Mouse (Mus musculus): ENCODE data around the gene Polr2l. TPM values are rescaled to one million over a fixed set of nuclear protein-coding genes. Genes with fewer than 3 reads are reported as not detected.
A peak's percentile ranks its signal among the peaks of the same experiment; 100 is the strongest.

Gene Polr2l
- total RNA-seq, 2 experiments from 2014 or later, result 9.5 to 10.0 TPM

DNA sequence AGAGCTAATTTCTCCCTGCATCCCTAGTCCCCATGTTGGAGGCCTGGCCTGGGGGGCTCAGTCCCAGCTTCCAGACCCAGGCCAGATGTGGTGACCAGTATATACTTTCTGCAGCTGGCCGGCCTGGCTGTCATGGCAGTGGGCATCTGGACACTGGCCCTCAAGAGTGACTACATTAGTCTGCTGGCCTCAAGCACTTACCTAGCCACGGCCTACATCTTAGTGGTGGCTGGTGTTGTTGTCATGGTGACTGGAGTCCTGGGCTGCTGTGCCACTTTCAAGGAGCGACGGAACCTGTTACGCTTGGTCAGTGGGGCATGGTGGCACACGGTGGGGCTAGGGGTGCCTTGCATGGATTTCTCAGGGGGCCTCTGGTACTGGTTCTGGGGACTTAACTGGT is 5.6 kb downstream of the Polr2l start:
- no peak for ATAC-seq (replicated peaks; ENCODE audit: low FRiP score, poor library complexity, severe bottlenecking)

- ATAC-seq (replicated peaks; ENCODE audit: low FRiP score, poor library complexity, severe bottlenecking), result peak; percentile 43
Observed at GRCm38 (mm10) chr7:141468522-141469211, 6.3 kb downstream of the Polr2l start.

GRCm38 (mm10) chr7:141468164-141468521 is 6.8 kb downstream of the Polr2l start:
- peak; percentile 10; the same call in 1 of the 2 replicates for ATAC-seq (replicated peaks; ENCODE audit: low FRiP score, poor library complexity, severe bottlenecking)

GRCm38 (mm10) chr7:141467230-141468030 is 7.5 kb downstream of the Polr2l start, which contains the start of gene Cd151:
TSS of gene Cd151 (plus strand) at chr7:141467392.
- peak; percentile 71 for ATAC-seq (replicated peaks; ENCODE audit: low FRiP score, poor library complexity, severe bottlenecking)

GRCm38 (mm10) chr7:141466607-141467148 is 8.3 kb downstream of the Polr2l start:
- peak; percentile 7 for ATAC-seq (replicated peaks; ENCODE audit: low FRiP score, poor library complexity, severe bottlenecking)

DNA sequence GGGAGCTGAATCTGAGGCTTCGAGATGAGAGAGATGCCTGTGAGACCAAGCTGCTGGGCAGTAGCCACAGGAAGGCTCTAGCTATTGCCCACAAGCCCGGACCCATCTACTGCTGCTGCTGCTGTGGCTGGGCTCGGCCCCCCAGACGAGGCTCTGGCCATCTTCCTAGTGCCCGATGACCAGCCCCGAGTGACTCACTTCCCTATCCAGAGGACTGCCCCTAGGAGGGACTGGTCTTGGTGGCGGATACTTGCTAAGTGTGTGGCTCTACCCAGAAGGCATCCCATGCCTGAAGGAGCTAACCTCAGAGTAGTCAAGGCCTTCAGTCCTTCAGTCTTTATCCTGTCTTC is 8.9 kb downstream of the Polr2l start:
- ATAC-seq (replicated peaks; ENCODE audit: low FRiP score, poor library complexity, severe bottlenecking), result no peak

- ATAC-seq (replicated peaks; ENCODE audit: low FRiP score, poor library complexity, severe bottlenecking), result no peak
Observed at GRCm38 (mm10) chr7:141465388-141466044, 9.4 kb downstream of the Polr2l start.

GRCm38 (mm10) chr7:141464603-141465201 is 10.2 kb downstream of the Polr2l start:
- no peak for ATAC-seq (replicated peaks; ENCODE audit: low FRiP score, poor library complexity, severe bottlenecking)

- no peak for ATAC-seq (replicated peaks; ENCODE audit: low FRiP score, poor library complexity, severe bottlenecking)
Observed at GRCm38 (mm10) chr7:141463824-141464602, 10.9 kb downstream of the Polr2l start.

DNA sequence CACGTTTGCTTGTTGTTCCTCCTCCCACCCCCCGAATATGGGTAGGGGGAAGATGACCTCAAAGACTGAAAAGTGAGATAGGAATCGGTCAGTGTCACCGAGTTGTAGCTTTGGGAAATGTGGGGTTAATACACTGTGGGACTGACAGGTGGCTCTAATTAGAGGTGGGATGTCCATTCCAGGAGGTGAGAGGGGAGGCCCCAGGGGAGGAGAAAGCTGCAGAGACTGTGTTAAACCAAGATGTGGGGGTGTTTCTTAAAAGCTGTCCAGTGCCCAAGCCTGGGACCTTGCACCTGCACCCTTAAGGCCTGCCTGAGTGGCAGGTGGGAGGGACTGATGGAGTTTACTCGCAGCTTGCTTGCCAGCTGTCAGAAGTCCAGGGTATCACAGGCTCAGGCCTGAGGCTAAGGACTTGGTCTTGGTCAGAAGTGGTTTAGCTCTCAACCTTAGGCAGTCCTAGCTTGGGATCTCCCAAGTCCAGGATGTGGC is 12.6 kb downstream of the Polr2l start:
- no peak for ATAC-seq (replicated peaks; ENCODE audit: low FRiP score, poor library complexity, severe bottlenecking)

DNA sequence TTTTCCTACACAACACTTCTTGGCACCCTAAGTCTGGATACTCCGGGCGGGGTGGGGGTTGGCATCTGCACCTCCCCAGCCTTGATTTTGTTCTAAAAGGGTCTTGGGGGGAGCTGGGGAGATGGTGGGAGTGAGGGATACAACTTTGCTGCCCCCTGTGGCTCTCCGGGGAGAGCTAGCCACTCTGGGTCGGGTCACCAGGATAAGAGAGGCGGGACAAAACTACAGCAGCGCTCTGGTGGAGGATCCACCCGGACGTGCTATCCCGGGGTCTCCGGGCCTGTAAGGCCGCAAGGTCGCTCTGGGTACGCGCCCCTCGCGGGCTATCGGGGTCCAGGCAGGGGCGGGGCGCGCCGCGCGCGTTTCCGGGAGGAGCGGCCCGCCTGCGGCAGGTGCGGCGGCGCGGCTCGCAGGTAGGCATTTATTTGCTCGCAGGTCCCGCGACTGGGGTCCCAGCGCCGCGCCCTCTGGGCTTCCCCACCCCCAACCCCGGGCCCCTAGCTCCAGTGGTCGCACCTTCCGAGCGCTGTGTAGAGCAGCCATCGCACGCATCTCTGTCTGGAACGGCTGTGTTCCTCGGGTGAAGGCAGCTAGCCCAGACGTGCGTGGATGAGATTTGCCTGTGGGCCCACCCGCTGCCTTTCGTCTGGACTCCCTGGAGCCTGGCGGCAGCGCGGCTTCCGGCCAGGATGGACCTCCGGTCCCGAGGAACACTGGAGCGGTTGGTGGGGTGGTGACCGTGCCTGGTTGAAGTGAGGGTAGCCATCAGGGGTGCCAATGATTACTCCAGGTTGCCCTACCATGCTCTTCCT is 13.2 kb downstream of the Polr2l start:
- no peak for ATAC-seq (replicated peaks; ENCODE audit: low FRiP score, poor library complexity, severe bottlenecking)

DNA sequence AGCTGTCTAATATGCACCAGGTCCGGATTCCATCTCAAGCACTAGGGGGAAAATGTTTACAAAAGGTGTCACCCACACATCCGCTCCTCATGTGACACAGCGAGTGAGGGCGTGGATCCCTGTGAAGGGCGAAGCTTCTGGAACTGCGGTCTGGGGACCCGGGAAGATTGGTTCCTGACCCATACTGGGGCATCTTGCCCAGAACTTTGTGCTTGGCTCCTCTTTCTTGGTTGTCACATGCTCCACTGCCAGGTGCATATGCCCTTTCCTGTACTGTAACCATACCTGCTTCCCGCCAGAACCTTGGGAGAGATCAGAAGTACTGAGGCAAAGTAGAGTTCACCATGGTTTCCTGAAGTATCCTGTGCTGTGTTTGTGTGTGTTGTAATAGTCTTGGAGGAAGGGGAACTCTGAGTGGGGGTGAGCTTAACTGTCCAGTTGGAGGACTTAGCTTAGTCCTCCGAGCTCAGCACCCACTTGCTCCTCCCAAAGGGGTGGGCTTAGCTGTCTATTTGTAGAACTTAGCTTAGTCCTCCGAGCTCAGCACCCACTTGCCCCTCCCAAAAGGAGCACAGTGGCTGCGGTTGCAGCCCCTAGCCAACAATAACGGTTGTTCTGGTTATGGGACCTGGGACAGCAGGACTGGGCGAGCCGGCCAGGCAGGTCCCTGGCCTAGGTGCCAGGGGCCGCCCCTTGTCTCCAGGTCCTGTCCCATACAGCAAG is 14.4 kb downstream of the Polr2l start, which contains the start of gene Cracr2b:
Gene Cracr2b, plus strand, starts transcription at position 704 of the 723 bp plus-strand sequence.
- no peak for ATAC-seq (replicated peaks; ENCODE audit: low FRiP score, poor library complexity, severe bottlenecking)

GRCm38 (mm10) chr7:141460001-141460390 is 14.9 kb downstream of the Polr2l start:
- ATAC-seq (replicated peaks; ENCODE audit: low FRiP score, poor library complexity, severe bottlenecking), result no peak

- ATAC-seq (replicated peaks; ENCODE audit: low FRiP score, poor library complexity, severe bottlenecking), result no peak
Observed at GRCm38 (mm10) chr7:141459301-141459711, 15.6 kb downstream of the Polr2l start.

DNA sequence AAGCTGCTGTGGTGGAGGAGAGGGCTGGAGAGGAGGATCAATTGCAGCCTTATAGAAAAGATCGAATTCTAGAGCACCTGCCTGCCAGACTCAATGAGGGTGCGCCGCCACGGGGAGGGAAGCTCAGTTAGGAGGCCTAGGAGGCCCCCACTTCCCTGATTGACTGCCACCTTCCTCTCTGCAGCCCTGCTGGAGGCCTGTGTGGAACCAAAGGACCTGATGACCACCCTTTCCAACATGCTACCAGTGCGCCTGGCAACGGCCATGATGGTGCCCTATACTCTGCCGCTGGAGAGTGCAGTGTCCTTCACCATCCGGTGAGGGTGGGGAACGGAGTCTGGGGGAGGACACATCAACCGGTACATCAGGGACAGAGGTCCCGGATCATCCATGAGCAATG is 16.3 kb downstream of the Polr2l start:
- ATAC-seq (replicated peaks; ENCODE audit: low FRiP score, poor library complexity, severe bottlenecking), result no peak

GRCm38 (mm10) chr7:141457986-141458660 is 16.8 kb downstream of the Polr2l start:
- ATAC-seq (replicated peaks; ENCODE audit: low FRiP score, poor library complexity, severe bottlenecking), result no peak

- ATAC-seq (replicated peaks; ENCODE audit: low FRiP score, poor library complexity, severe bottlenecking), result no peak
Observed at GRCm38 (mm10) chr7:141457236-141457635, 17.7 kb downstream of the Polr2l start.

All from erythroblast, adult 5-6 weeks (primary cell).